Mouse (Mus musculus): ENCODE data around the gene Lmf1.

DNA sequence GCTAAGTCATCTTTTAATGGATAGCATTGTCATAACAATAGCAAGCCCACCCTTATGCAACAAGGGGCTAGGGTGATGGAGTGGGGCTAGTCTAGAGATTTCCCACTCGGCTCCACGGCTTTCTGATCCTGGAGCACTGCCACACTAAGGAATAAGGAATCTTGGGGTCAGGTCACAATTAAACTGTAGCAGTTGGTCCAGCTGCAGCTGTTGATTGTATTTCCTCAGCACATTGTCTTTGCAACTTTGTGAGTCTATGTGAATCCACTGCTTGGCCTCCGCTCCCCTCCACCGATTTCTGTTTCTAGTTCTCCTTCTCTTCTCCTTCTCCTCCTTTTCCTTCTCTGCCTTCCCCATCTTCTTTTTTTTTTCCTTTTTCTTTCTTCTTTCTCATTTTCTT lies 4.2 kb downstream of the Lmf1 start:
- TF ChIP-seq CTCF (IDR thresholded peaks at IDR 0.05; ENCODE audit: low read depth, low read length) (no peak), POLR2A (IDR thresholded peaks at IDR 0.05; ENCODE audit: insufficient read depth, low read length) (no peak), EP300 (IDR thresholded peaks at IDR 0.05; ENCODE audit: insufficient read depth, low read depth, low read length) (no peak)

All from ES-Bruce4 (cell line).